Comparison of ENCODE assay signal across 8 mouse cellular contexts in genomic region chr11:76406702-76407583, GRCm38 (mm10). TPM values are rescaled to one million over a fixed set of nuclear protein-coding genes. Genes with fewer than 3 reads are reported as not detected.
A peak's percentile ranks its signal among the peaks of the same experiment; 100 is the strongest.
DNase-seq lines count a peak whose midpoint lies in the region; ATAC-seq and TF ChIP-seq lines count a peak whose summit lies in the region.

Gene Timm22 (plus strand): TSS chr11:76406952.

- no peaks in the 10 kb centered on the region for H3K9me3 ChIP-seq in G1E (replicated peaks)
- no peaks in the 10 kb centered on the region for H3K9me3 ChIP-seq in forebrain, embryonic 16.5 days (ENCODE audit: control insufficient read depth, low read length)
- H3K9me3 ChIP-seq in lung, embryonic 14.5 days (ENCODE audit: low read depth, low read length), result no peaks in the 10 kb centered on the region

- peak; percentile 95 for ATAC-seq in G1E (ENCODE audit: extremely low read depth, insufficient number of reproducible peaks, low FRiP score, poor library complexity, severe bottlenecking)
- peak; percentile 97 for ATAC-seq in forebrain, embryonic 16.5 days
- ATAC-seq in lung, embryonic 14.5 days (ENCODE audit: insufficient read depth), result peak; percentile 97

- H3K27ac ChIP-seq in forebrain, embryonic 16.5 days (ENCODE audit: low read length), result peak within 1 kb of the TSS; percentile 80
- H3K27ac ChIP-seq in layer of hippocampus, adult 2 months, result peak within 1 kb of the TSS; percentile 92
- peak within 1 kb of the TSS; percentile 68 for H3K27ac ChIP-seq in lung, embryonic 14.5 days (ENCODE audit: low read depth)
- peak within 1 kb of the TSS; percentile 89 for H3K27ac ChIP-seq in olfactory bulb, adult 2 months (ENCODE audit: insufficient read depth, low read depth, low read length)
- peak within 1 kb of the TSS; percentile 53 for H3K27ac ChIP-seq in thymus, adult 2 months (ENCODE audit: control insufficient read depth, insufficient read depth, low read length)

- peak within 1 kb of the TSS; percentile 86 for H3K9ac ChIP-seq in forebrain, embryonic 16.5 days (replicated peaks; ENCODE audit: low read depth, low read length)
- H3K9ac ChIP-seq in lung, embryonic 14.5 days, result peak within 1 kb of the TSS; percentile 92

- peaks cover 29% of the 10 kb centered on the region for H3K36me3 ChIP-seq in G1E (replicated peaks)
- no peaks in the 10 kb centered on the region for H3K36me3 ChIP-seq in forebrain, embryonic 16.5 days (ENCODE audit: control insufficient read depth, insufficient read depth)
- H3K36me3 ChIP-seq in lung, embryonic 14.5 days (ENCODE audit: insufficient read depth), result peaks cover 14% of the 10 kb centered on the region
- no peaks in the 10 kb centered on the region for H3K36me3 ChIP-seq in thymus, adult 2 months (ENCODE audit: control insufficient read depth, insufficient read depth, low read length)

- WGBS in forebrain, embryonic 16.5 days, result under 1% methylated on average over 46 of the region's 46 CpGs
- WGBS in lung, embryonic 14.5 days, result under 1% methylated on average over 46 of the region's 46 CpGs
- under 1% methylated on average over 46 of the region's 46 CpGs for WGBS in olfactory bulb, adult 2 months
- under 1% methylated on average over 46 of the region's 46 CpGs for WGBS in thymus, adult 2 months

- peak within 1 kb of the TSS; percentile 70 for H3K4me2 ChIP-seq in forebrain, embryonic 16.5 days (ENCODE audit: low read length)
- H3K4me2 ChIP-seq in lung, embryonic 14.5 days, result peak within 1 kb of the TSS; percentile 84

- peak; percentile 97 for TF ChIP-seq CTCF in G1E (IDR thresholded peaks at IDR 0.05; ENCODE audit: low read depth, low read length)
- TF ChIP-seq CTCF in layer of hippocampus, adult 2 months (conservative IDR thresholded peaks at IDR 0.05), result peak; percentile 97
- TF ChIP-seq CTCF in lung, embryonic 14.5 days (IDR thresholded peaks at IDR 0.05; ENCODE audit: low read depth), result peak; percentile 99
- TF ChIP-seq CTCF in olfactory bulb, adult 2 months (IDR thresholded peaks at IDR 0.05; ENCODE audit: insufficient read depth, low read depth, low read length), result peak; percentile 95
- peak; percentile 88 for TF ChIP-seq CTCF in thymus, adult 2 months (IDR thresholded peaks at IDR 0.05; ENCODE audit: borderline replicate concordance, control insufficient read depth, extremely low read depth, insufficient read depth, low read length, poor library complexity)

- intact Hi-C loops in heart, postnatal 36 days (cut with DNase I), result loop anchor here (1.0 to 10.0 kb wide), 4 partner anchors 154 to 642 kb away; partner anchors contain the start of genes Fam57a and Vps53

- DNase-seq in G1E (ENCODE audit: low spot score), result peak; percentile 87
- peak; percentile 99 for DNase-seq in cerebellum, adult 18-20 months
- peak; percentile 96 to 99 for DNase-seq in heart, postnatal 36 days
- DNase-seq in layer of hippocampus, adult 2 months (ENCODE audit: low spot score in 2 of 2), result peak; percentile 96 to 97
- peak; percentile 100 for DNase-seq in lung, embryonic 14.5 days
- DNase-seq in thymus, adult 2 months, result peak; percentile 99

- peaks cover 27% of the 10 kb centered on the region for H3K4me1 ChIP-seq in G1E (ENCODE audit: insufficient read depth, low read depth, low read length)
- H3K4me1 ChIP-seq in forebrain, embryonic 16.5 days (replicated peaks; ENCODE audit: control insufficient read depth, insufficient read depth, low read length), result peaks cover 12% of the 10 kb centered on the region
- H3K4me1 ChIP-seq in lung, embryonic 14.5 days (ENCODE audit: insufficient read depth), result 0 out of 2 replicates have a peak, but pooled peaks cover 3% of the 10 kb centered on the region
- H3K4me1 ChIP-seq in olfactory bulb, adult 2 months (ENCODE audit: control insufficient read depth, insufficient read depth, low read length), result no peaks in the 10 kb centered on the region
- no peaks in the 10 kb centered on the region for H3K4me1 ChIP-seq in thymus, adult 2 months (replicated peaks; ENCODE audit: control insufficient read depth, insufficient read depth, low read length)

- peak; percentile 46; the same call in 1 of the 2 replicates for TF ChIP-seq POLR2A in olfactory bulb, adult 2 months (IDR thresholded peaks at IDR 0.05; ENCODE audit: insufficient read depth, low read depth, low read length)
- TF ChIP-seq POLR2A in thymus, adult 2 months (IDR thresholded peaks at IDR 0.05; ENCODE audit: control insufficient read depth, extremely low read depth, insufficient read depth, low read length, poor library complexity), result peak; percentile 58

- H3K4me3 ChIP-seq in G1E (ENCODE audit: low read depth, low read length), result peak within 1 kb of the TSS; percentile 88
- H3K4me3 ChIP-seq in forebrain, embryonic 16.5 days (replicated peaks; ENCODE audit: low read length), result peak within 1 kb of the TSS; percentile 78
- peak within 1 kb of the TSS; percentile 79 for H3K4me3 ChIP-seq in layer of hippocampus, adult 2 months
- H3K4me3 ChIP-seq in lung, embryonic 14.5 days (ENCODE audit: low read depth, low read length), result peak within 1 kb of the TSS; percentile 91
- H3K4me3 ChIP-seq in olfactory bulb, adult 2 months (ENCODE audit: insufficient read depth, low read depth, low read length), result peak within 1 kb of the TSS; percentile 69
- peak within 1 kb of the TSS; percentile 93 for H3K4me3 ChIP-seq in thymus, adult 2 months (ENCODE audit: control insufficient read depth, insufficient read depth, low read length)

- peaks cover 11% of the 10 kb centered on the region; the same call in 1 of the 2 replicates for H3K27me3 ChIP-seq in G1E (ENCODE audit: insufficient read depth, low read length)
- no peaks in the 10 kb centered on the region for H3K27me3 ChIP-seq in forebrain, embryonic 16.5 days (replicated peaks; ENCODE audit: control insufficient read depth, insufficient read depth, low read length)
- no peaks in the 10 kb centered on the region for H3K27me3 ChIP-seq in lung, embryonic 14.5 days (ENCODE audit: insufficient read depth, low read length)
- H3K27me3 ChIP-seq in thymus, adult 2 months (ENCODE audit: control insufficient read depth, insufficient read depth, low read length), result no peaks in the 10 kb centered on the region

RNA-seq across cellular contexts. Expression of gene Timm22, which starts in this region (rescaled TPM):
- 24.5 and 29.9 TPM in 2 replicates for total RNA-seq in G1E (2014; fragmentation: Nextera tagmentation)
- total RNA-seq in G1E (2017), result 23.9 and 25.0 TPM in 2 replicates
- 22.8 and 28.1 TPM in 2 replicates for polyA plus RNA-seq in G1E (2012)
- polyA plus RNA-seq in forebrain, embryonic 16.5 days (2015; fragmentation: Nextera tagmentation; extraction: Ambion mirVana), result 94.0 and 101 TPM in 2 replicates
- 10 to 100 TPM; 42.4 to 55.2 TPM for total RNA-seq in heart, postnatal 36 days (2021)
- 10 to 100 TPM; 28.6 to 29.4 TPM for total RNA-seq in layer of hippocampus, adult 2 months (2021)
- polyA plus RNA-seq in lung, embryonic 14.5 days (2014; fragmentation: Nextera tagmentation; extraction: Ambion mirVana), result 120 and 127 TPM in 2 replicates
- polyA plus RNA-seq in olfactory bulb, adult 2 months (2012; ENCODE audit: insufficient read depth, insufficient read length, low replicate concordance, missing spikeins), result not detected in 2 replicates
- 18.0 and 20.4 TPM in 2 replicates for polyA plus RNA-seq in thymus, adult 2 months (2012; rRNA removed)

Comparison
In these comparisons a context has a peak if more than half of its experiments do, and no peak if none do; other contexts are left out.
1. Peak in every context shown above with its lines: DNase-seq, ATAC-seq, H3K4me3 ChIP-seq and H3K27ac ChIP-seq.
2. RNA of gene Timm22 (polyA plus RNA-seq): 120 to 127 TPM in lung, embryonic 14.5 days, 94.0 to 101 TPM in forebrain, embryonic 16.5 days, 22.8 to 28.1 TPM in G1E and 18.0 to 20.4 TPM in thymus, adult 2 months; not detected in olfactory bulb, adult 2 months; every median in the first group is over 10 times any median in the second.